Mouse (Mus musculus) cortical plate, adult 2 months (tissue): ENCODE results near the gene Spata31d1b. TPM values are rescaled to one million over a fixed set of nuclear protein-coding genes. Genes with fewer than 3 reads are reported as not detected.

Source experiments
- H3K27ac ChIP-seq: fragments of 200-500 bp; 2 replicates; pipeline ENCODE4 v1.5.1; 2012; ENCODE audit warnings: low read length, control low read depth, inconsistent platforms; ENCODE audit not compliant: insufficient read depth
- H3K4me1 ChIP-seq: fragments of 200-500 bp; 2 replicates; pipeline ENCODE4 v1.6.1; 2011; ENCODE audit warnings: low read length; ENCODE audit not compliant: control insufficient read depth, insufficient read depth
- H3K4me3 ChIP-seq: fragments of 200-500 bp; 2 replicates; pipeline ENCODE4 v1.5.1; 2011; ENCODE audit warnings: mild to moderate bottlenecking, low read length, control low read depth; ENCODE audit not compliant: insufficient read depth
- CTCF ChIP-seq: fragments of 200-500 bp; IDR thresholded peaks from 2 replicates; pipeline ENCODE4 v1.5.1; 2011; ENCODE audit warnings: mild to moderate bottlenecking, control low read depth, low read length; ENCODE audit not compliant: insufficient read depth; ENCODE audit errors: extremely low read depth
- POLR2A ChIP-seq: fragments of 200-500 bp; IDR thresholded peaks from 2 replicates; pipeline ENCODE4 v1.6.1; 2011; ENCODE audit warnings: mild to moderate bottlenecking, low read length, control low read depth; ENCODE audit not compliant: insufficient read depth; ENCODE audit errors: extremely low read depth
- polyA plus RNA-seq: library from polyadenylated mRNA; depleted of rRNA; stranded (reverse); fragments of >200 nt; gene quantifications from 2 replicates; pipeline ENCODE4 v1.2.3, GENCODE M21; 2012; rRNA removed

The Spata31d1b gene
- polyA plus RNA-seq, 1 experiment, result 0.04 TPM

- Histone ChIP-seq H3K4me1 (peaks cover 1% of the 10 kb centered on the region; the same call in 1 of the 2 replicates), H3K4me3 (no peak overlapping the region), H3K27ac (no peak overlapping the region)
- no peak for TF ChIP-seq POLR2A
- no peak for TF ChIP-seq CTCF
Measured at GRCm38 (mm10) chr13:59741096-59741495, 29.0 kb downstream of the Spata31d1b start.

GRCm38 (mm10) chr13:59741697-59742096 lies 29.6 kb downstream of the Spata31d1b start:
- Histone ChIP-seq H3K4me3 (no peak overlapping the region), H3K27ac (no peak overlapping the region), H3K4me1 (peaks cover 1% of the 10 kb centered on the region; the same call in 1 of the 2 replicates)
- TF ChIP-seq CTCF (no peak), POLR2A (no peak)

GRCm38 (mm10) chr13:59745462-59745861 lies 33.4 kb downstream of the Spata31d1b start:
- Histone ChIP-seq H3K4me3 (no peak overlapping the region), H3K4me1 (peaks cover 5% of the 10 kb centered on the region), H3K27ac (no peak overlapping the region)
- TF ChIP-seq POLR2A, result no peak

- peaks cover 5% of the 10 kb centered on the region for H3K4me1 ChIP-seq
- H3K27ac ChIP-seq, result no peak overlapping the region
- TF ChIP-seq CTCF (no peak), POLR2A (no peak)
- no peak overlapping the region for H3K4me3 ChIP-seq
Measured at GRCm38 (mm10) chr13:59746164-59746563, 34.1 kb downstream of the Spata31d1b start.

GRCm38 (mm10) chr13:59746711-59747110 lies 34.6 kb downstream of the Spata31d1b start, which contains the start of gene 1700014D04Rik:
TSS of gene 1700014D04Rik (minus strand) at chr13:59746752.
- TF ChIP-seq POLR2A (no peak), CTCF (no peak)
- H3K4me1 ChIP-seq, result peaks cover 5% of the 10 kb centered on the region
- no peak within 1 kb of the TSS for H3K4me3 ChIP-seq
- peak within 1 kb of the TSS; percentile 4; the same call in 1 of the 2 replicates for H3K27ac ChIP-seq

GRCm38 (mm10) chr13:59750310-59750709 lies 38.2 kb downstream of the Spata31d1b start:
- no peak for TF ChIP-seq POLR2A
- no peak for TF ChIP-seq CTCF
- no peak overlapping the region for H3K27ac ChIP-seq
- peaks cover 4% of the 10 kb centered on the region for H3K4me1 ChIP-seq
- H3K4me3 ChIP-seq, result no peak overlapping the region

GRCm38 (mm10) chr13:59756906-59757305 lies 44.8 kb downstream of the Spata31d1b start:
- no peak overlapping the region for H3K27ac ChIP-seq
- TF ChIP-seq CTCF (no peak), POLR2A (no peak)
- no peaks in the 10 kb centered on the region; the same call in 1 of the 2 replicates for H3K4me1 ChIP-seq
- no peak overlapping the region for H3K4me3 ChIP-seq

- TF ChIP-seq POLR2A (no peak), CTCF (no peak)
- Histone ChIP-seq H3K4me1 (peaks cover 1% of the 10 kb centered on the region; the same call in 1 of the 2 replicates), H3K4me3 (no peak overlapping the region), H3K27ac (no peak overlapping the region)
Measured at GRCm38 (mm10) chr13:59762791-59763190, 50.7 kb downstream of the Spata31d1b start.

GRCm38 (mm10) chr13:59766786-59767515 lies 54.9 kb downstream of the Spata31d1b start:
- TF ChIP-seq POLR2A (no peak), CTCF (no peak)
- peaks cover 7% of the 10 kb centered on the region; the same call in 1 of the 2 replicates for H3K4me1 ChIP-seq
- H3K27ac ChIP-seq, result no peak overlapping the region
- no peak overlapping the region for H3K4me3 ChIP-seq

GRCm38 (mm10) chr13:59768531-59768930 lies 56.4 kb downstream of the Spata31d1b start:
- TF ChIP-seq CTCF (no peak), POLR2A (no peak)
- H3K27ac ChIP-seq, result no peak overlapping the region

More at GRCm38 (mm10) chr13:59768531-59768930, 56.4 kb downstream of the Spata31d1b start:
- H3K4me1 ChIP-seq, result peaks cover 7% of the 10 kb centered on the region; the same call in 1 of the 2 replicates
- H3K4me3 ChIP-seq, result peak overlapping the region; percentile 76

Other genes with a start within 250 kb of the Spata31d1b start
- 105 and 106 TPM in 2 replicates for gene Agtpbp1, start 127.1 kb upstream of the Spata31d1b start, polyA plus RNA-seq
- gene Naa35, start 127.0 kb upstream of the Spata31d1b start, polyA plus RNA-seq, result 78.4 and 79.8 TPM in 2 replicates
- 13.1 and 17.0 TPM in 2 replicates for gene Golm1, start 36.5 kb upstream of the Spata31d1b start, polyA plus RNA-seq
- gene 4921517D22Rik, start 18.2 kb upstream of the Spata31d1b start, polyA plus RNA-seq, result not detected in 2 replicates
- 0.10 TPM in 1 of 2 replicates, not detected in the other for gene Spata31d1a, start 2.0 kb upstream of the Spata31d1b start, polyA plus RNA-seq
- 0.04 and 0.08 TPM in 2 replicates for gene Spata31d1d, start 19.5 kb downstream of the Spata31d1b start, polyA plus RNA-seq
- gene 1700014D04Rik, start 34.5 kb downstream of the Spata31d1b start, polyA plus RNA-seq, result 0.34 and 0.56 TPM in 2 replicates
- 255 and 271 TPM in 2 replicates for gene Isca1, start 57.5 kb downstream of the Spata31d1b start, polyA plus RNA-seq
- not detected in 2 replicates for gene Gm49354, start 70.0 kb downstream of the Spata31d1b start, polyA plus RNA-seq
- 36.6 and 39.0 TPM in 2 replicates for gene Tut7, start 110.9 kb downstream of the Spata31d1b start, polyA plus RNA-seq